Mouse (Mus musculus): ENCODE results near the gene Zfp507. TPM values are rescaled to one million over a fixed set of nuclear protein-coding genes. Genes with fewer than 3 reads are reported as not detected.

Zfp507 gene
- polyA plus RNA-seq, 1 experiment from 2014 or later = 27.1 TPM

- Histone ChIP-seq H3K9ac (replicated peaks) (peak overlapping the region; percentile 75), H3K9me3 (no peaks in the 10 kb centered on the region), H3K27me3 (no peaks in the 10 kb centered on the region), H3K4me1 (replicated peaks) (peaks cover 12% of the 10 kb centered on the region), H3K36me3 (peaks cover 33% of the 10 kb centered on the region), H3K4me3 (replicated peaks) (peak overlapping the region; percentile 82), H3K4me2 (peak overlapping the region; percentile 88), H3K27ac (0 out of 2 replicates have a peak overlapping the region, but pooled peaks have one; percentile 50)
- 5% methylated on average over 15 of the region's 15 CpGs for WGBS
- no peak for ATAC-seq (ENCODE audit: insufficient number of reproducible peaks, insufficient read depth, low FRiP score, low TSS enrichment, low read depth)
Observed at GRCm38 (mm10) chr7:35753319-35754032, 49.3 kb downstream of the Zfp507 start.

- Histone ChIP-seq H3K27ac (no peak overlapping the region), H3K36me3 (peaks cover 59% of the 10 kb centered on the region), H3K4me2 (no peak overlapping the region), H3K9ac (replicated peaks) (no peak overlapping the region), H3K4me3 (replicated peaks) (no peak overlapping the region), H3K4me1 (replicated peaks) (peaks cover 12% of the 10 kb centered on the region), H3K27me3 (no peaks in the 10 kb centered on the region), H3K9me3 (no peaks in the 10 kb centered on the region)
- WGBS = 94% methylated on average over 9 of the region's 9 CpGs
- ATAC-seq (ENCODE audit: insufficient number of reproducible peaks, insufficient read depth, low FRiP score, low TSS enrichment, low read depth) = no peak
Observed at GRCm38 (mm10) chr7:35750873-35751272, 51.9 kb downstream of the Zfp507 start.

DNA sequence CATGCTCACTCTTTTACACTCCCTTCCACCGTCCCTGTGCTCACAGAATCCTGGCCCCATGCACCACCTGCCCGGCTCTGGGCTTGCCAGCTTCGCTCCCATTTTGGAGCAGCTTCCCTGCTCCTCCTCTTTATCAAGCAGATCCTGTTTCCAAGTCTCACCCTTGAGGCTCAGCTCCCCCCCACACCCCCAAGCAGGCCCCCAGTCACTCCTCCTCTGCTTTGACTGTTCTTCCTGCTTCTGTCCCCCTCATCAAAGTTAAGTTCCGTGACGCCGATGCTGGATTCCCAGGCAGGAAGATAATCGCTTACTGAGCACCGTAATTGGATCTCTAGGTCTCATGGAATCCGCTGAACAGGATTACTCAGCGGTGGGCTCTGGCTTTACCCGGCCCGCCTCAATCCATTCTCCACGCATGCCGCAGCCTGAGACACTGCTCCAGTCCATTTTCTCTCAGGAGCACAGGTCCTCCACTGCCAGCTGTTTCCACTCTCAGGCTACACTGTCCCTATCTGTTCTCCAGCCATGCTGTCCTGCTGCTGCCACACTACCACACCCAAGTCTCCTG lies 55.3 kb downstream of the Zfp507 start:
- peak; percentile 74; the same call in 1 of the 2 replicates for ATAC-seq (ENCODE audit: insufficient number of reproducible peaks, insufficient read depth, low FRiP score, low TSS enrichment, low read depth)
- no peaks in the 10 kb centered on the region for H3K4me1 ChIP-seq (replicated peaks)
- H3K9ac ChIP-seq (replicated peaks) = no peak overlapping the region
- WGBS = 85% methylated on average over 14 of the region's 14 CpGs
- H3K27me3 ChIP-seq = no peaks in the 10 kb centered on the region
- no peak overlapping the region for H3K27ac ChIP-seq
- no peaks in the 10 kb centered on the region for H3K9me3 ChIP-seq
- no peak overlapping the region for H3K4me2 ChIP-seq
- H3K36me3 ChIP-seq = peaks cover 91% of the 10 kb centered on the region
- no peak overlapping the region for H3K4me3 ChIP-seq (replicated peaks)

GRCm38 (mm10) chr7:35746686-35747396 lies 56.0 kb downstream of the Zfp507 start:
- Histone ChIP-seq H3K9ac (replicated peaks) (no peak overlapping the region), H3K36me3 (peaks cover 92% of the 10 kb centered on the region), H3K4me3 (replicated peaks) (no peak overlapping the region), H3K4me1 (replicated peaks) (no peaks in the 10 kb centered on the region), H3K9me3 (no peaks in the 10 kb centered on the region), H3K4me2 (no peak overlapping the region), H3K27ac (no peak overlapping the region), H3K27me3 (no peaks in the 10 kb centered on the region)
- 86% methylated on average over 12 of the region's 12 CpGs for WGBS
- no peak for ATAC-seq (ENCODE audit: insufficient number of reproducible peaks, insufficient read depth, low FRiP score, low TSS enrichment, low read depth)

DNA sequence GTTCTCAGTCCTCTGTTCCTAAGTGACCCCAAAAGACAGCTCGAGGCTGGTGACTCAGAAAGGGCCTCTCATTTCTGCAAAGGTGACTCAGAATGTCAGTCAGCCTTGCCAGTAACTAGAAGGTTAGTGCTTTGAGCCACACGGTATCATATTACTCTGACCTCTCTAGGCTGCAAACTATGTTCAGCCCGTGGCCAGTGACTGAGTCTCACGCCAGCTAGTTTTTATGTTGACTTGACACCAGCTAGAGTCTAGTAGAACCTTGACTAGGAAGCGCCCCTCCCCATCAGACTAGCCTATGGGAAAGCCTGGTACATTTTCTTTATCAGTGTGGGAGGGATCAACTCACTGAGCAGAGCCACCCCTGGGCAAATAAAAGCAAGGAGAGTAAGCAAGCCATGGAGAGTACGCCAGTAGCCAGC lies 57.5 kb downstream of the Zfp507 start:
- no peaks in the 10 kb centered on the region for H3K4me1 ChIP-seq (replicated peaks)
- peaks cover 95% of the 10 kb centered on the region for H3K36me3 ChIP-seq
- no peaks in the 10 kb centered on the region for H3K9me3 ChIP-seq
- no peaks in the 10 kb centered on the region for H3K27me3 ChIP-seq
- H3K27ac ChIP-seq = no peak overlapping the region
- H3K4me2 ChIP-seq = no peak overlapping the region
- H3K9ac ChIP-seq (replicated peaks) = no peak overlapping the region
- ATAC-seq (ENCODE audit: insufficient number of reproducible peaks, insufficient read depth, low FRiP score, low TSS enrichment, low read depth) = no peak
- H3K4me3 ChIP-seq (replicated peaks) = no peak overlapping the region
- 66% methylated on average over 6 of the region's 6 CpGs for WGBS

GRCm38 (mm10) chr7:35744771-35745170 lies 58.0 kb downstream of the Zfp507 start:
- Histone ChIP-seq H3K27me3 (no peaks in the 10 kb centered on the region), H3K27ac (no peak overlapping the region), H3K9me3 (no peaks in the 10 kb centered on the region), H3K4me3 (replicated peaks) (no peak overlapping the region), H3K36me3 (peaks cover 95% of the 10 kb centered on the region), H3K9ac (replicated peaks) (no peak overlapping the region), H3K4me1 (replicated peaks) (no peaks in the 10 kb centered on the region), H3K4me2 (no peak overlapping the region)
- no peak for ATAC-seq (ENCODE audit: insufficient number of reproducible peaks, insufficient read depth, low FRiP score, low TSS enrichment, low read depth)
- whole genome bisulfite sequencing = 93% methylated on average over 9 of the region's 9 CpGs

GRCm38 (mm10) chr7:35742310-35742709 lies 60.5 kb downstream of the Zfp507 start:
- H3K36me3 ChIP-seq = peaks cover 93% of the 10 kb centered on the region
- no peaks in the 10 kb centered on the region for H3K27me3 ChIP-seq
- H3K4me1 ChIP-seq (replicated peaks) = no peaks in the 10 kb centered on the region
- ATAC-seq (ENCODE audit: insufficient number of reproducible peaks, insufficient read depth, low FRiP score, low TSS enrichment, low read depth) = no peak
- no peak overlapping the region for H3K9ac ChIP-seq (replicated peaks)
- no peak overlapping the region for H3K4me2 ChIP-seq
- WGBS = 80% methylated on average over 5 of the region's 5 CpGs
- H3K9me3 ChIP-seq = peaks cover 4% of the 10 kb centered on the region; the same call in 1 of the 2 replicates
- H3K27ac ChIP-seq = no peak overlapping the region
- no peak overlapping the region for H3K4me3 ChIP-seq (replicated peaks)

GRCm38 (mm10) chr7:35741858-35742257 lies 60.9 kb downstream of the Zfp507 start:
- no peak for ATAC-seq (ENCODE audit: insufficient number of reproducible peaks, insufficient read depth, low FRiP score, low TSS enrichment, low read depth)
- H3K4me3 ChIP-seq (replicated peaks) = no peak overlapping the region
- 68% methylated on average over 5 of the region's 5 CpGs for WGBS
- no peak overlapping the region for H3K9ac ChIP-seq (replicated peaks)
- no peaks in the 10 kb centered on the region for H3K4me1 ChIP-seq (replicated peaks)
- no peak overlapping the region for H3K4me2 ChIP-seq
- no peaks in the 10 kb centered on the region for H3K27me3 ChIP-seq
- H3K27ac ChIP-seq = no peak overlapping the region
- H3K36me3 ChIP-seq = peaks cover 92% of the 10 kb centered on the region
- peaks cover 4% of the 10 kb centered on the region; the same call in 1 of the 2 replicates for H3K9me3 ChIP-seq

DNA sequence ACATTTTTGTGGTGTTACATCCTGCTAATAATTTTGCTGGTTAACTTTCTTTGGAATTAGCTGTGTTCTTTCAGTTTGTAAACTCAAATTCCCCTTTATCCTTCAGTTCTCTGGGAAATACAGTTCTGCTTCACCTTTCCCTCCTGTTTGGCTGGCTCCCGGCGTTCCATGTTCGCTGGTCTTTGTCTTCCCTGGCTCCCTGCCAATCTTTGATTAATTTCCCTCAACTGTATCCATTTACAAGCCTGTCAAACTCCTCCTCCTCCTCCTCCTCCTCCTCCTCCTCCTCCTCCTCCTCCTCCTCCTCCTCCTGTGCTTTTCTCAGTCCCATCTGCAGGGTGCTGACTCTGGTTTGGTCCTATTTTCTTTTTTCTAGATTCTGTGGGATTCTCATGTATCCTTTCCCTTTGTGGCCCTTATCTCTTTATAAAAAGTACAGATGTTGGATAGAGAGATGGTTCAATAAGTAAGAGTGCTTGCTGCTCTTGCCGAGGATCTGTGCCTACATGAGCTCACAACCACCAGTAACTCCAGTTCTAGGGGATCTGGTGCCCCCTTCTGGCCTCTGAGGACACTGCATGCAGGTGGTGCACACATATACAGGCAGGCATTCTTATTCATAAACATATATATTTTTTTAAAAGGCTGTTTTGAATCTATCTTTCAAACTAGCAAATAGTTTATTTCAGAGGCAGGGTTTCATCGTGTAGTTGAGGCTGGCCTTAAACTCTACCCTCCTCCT lies 62.1 kb downstream of the Zfp507 start:
- Histone ChIP-seq H3K4me2 (no peak overlapping the region), H3K36me3 (peaks cover 85% of the 10 kb centered on the region), H3K27me3 (no peaks in the 10 kb centered on the region), H3K27ac (no peak overlapping the region), H3K9ac (replicated peaks) (no peak overlapping the region), H3K4me3 (replicated peaks) (no peak overlapping the region), H3K9me3 (peaks cover 4% of the 10 kb centered on the region; the same call in 1 of the 2 replicates), H3K4me1 (replicated peaks) (no peaks in the 10 kb centered on the region)
- 79% methylated on average over 5 of the region's 5 CpGs for WGBS
- ATAC-seq (ENCODE audit: insufficient number of reproducible peaks, insufficient read depth, low FRiP score, low TSS enrichment, low read depth) = no peak

- Histone ChIP-seq H3K4me3 (replicated peaks) (no peak overlapping the region), H3K27me3 (no peaks in the 10 kb centered on the region), H3K9me3 (peaks cover 4% of the 10 kb centered on the region), H3K9ac (replicated peaks) (no peak overlapping the region), H3K4me1 (replicated peaks) (no peaks in the 10 kb centered on the region), H3K4me2 (no peak overlapping the region), H3K27ac (no peak overlapping the region), H3K36me3 (peaks cover 85% of the 10 kb centered on the region)
- ATAC-seq (ENCODE audit: insufficient number of reproducible peaks, insufficient read depth, low FRiP score, low TSS enrichment, low read depth) = no peak
Observed at GRCm38 (mm10) chr7:35738871-35739270, 63.9 kb downstream of the Zfp507 start.

Measured in limb, embryonic 12.5 days (tissue).